Mouse (Mus musculus) MEL (cell line): ENCODE results near the gene Mpnd.

Experiments used
- CHD1 ChIP-seq: IDR thresholded peaks from 2 replicates; pipeline ENCODE4 v1.6.1; 2012; ENCODE audit warnings: low read depth, mild to moderate bottlenecking, inconsistent platforms, low read length, improper control_type of control experiment
- CTCF ChIP-seq, 3 experiments: IDR thresholded peaks in 2 of 3; conservative IDR thresholded peaks in 1 of 3; 2 replicates each; pipeline ENCODE4 v1.5.1; 2011 to 2012; ENCODE audit warnings: low read length in 3 of 3, low read depth in 2 of 3, mild to moderate bottlenecking in 2 of 3, improper control_type of control experiment in 1 of 3, inconsistent platforms in 1 of 3, mixed read lengths in 1 of 3, moderate library complexity in 1 of 3; ENCODE audit not compliant: control insufficient read depth in 1 of 3, insufficient read depth in 1 of 3, poor library complexity in 1 of 3, severe bottlenecking in 1 of 3
- MEF2A ChIP-seq: IDR thresholded peaks from 2 replicates; pipeline ENCODE4 v1.6.1; 2014; ENCODE audit warnings: low read depth, mild to moderate bottlenecking, inconsistent platforms, low read length, improper control_type of control experiment; ENCODE audit not compliant: poor library complexity, insufficient replicate concordance, severe bottlenecking; ENCODE audit errors: extremely low read depth
- TAL1 ChIP-seq: IDR thresholded peaks from 2 replicates; pipeline ENCODE4 v1.6.1; 2012; ENCODE audit warnings: mild to moderate bottlenecking, inconsistent platforms, low read length, moderate library complexity, mixed read lengths

DNA sequence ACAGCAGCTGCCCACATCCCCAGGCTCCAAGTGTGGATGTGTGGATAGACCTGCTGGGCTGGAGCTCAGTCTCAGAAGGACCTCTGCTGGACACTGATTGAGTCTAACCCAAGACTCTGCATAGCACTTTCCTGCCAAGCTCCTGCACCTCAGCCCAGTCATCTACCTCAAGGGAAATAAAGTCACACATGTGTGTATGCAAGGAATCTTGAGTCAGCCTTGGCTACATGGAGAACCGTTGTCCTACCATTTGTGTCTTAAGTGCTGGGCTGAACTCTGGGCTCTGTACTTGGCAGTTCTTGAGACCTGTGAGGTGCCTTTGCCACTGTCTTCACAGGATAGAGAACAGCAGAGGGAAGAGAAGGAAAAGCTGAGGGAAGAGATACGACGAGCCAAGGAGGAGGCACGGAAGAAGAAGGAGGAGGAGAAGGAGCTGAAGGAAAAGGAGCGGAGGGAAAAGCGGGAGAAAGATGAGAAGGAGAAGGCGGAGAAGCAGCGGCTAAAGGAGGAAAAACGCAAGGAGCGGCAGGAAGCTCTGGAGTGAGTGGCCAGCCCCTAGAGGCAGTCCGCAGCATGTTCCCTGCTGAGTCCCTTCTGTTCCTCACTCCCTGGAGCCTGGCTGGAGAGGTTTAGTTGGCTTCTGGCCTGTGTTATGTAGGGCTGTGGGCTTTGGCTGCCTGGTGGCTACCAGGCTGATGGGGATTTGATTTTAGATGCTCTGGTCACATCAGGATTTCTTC lies 52.0 kb downstream of the Mpnd start:
- no peak for TF ChIP-seq MEF2A
- no peak for TF ChIP-seq CTCF (IDR thresholded peaks at IDR 0.05 in 2 of 3, conservative IDR thresholded peaks at IDR 0.05 in 1 of 3; ENCODE audit: control insufficient read depth in 1 of 3, insufficient read depth in 1 of 3, low read depth in 2 of 3, low read length in 3 of 3, poor library complexity in 1 of 3, severe bottlenecking in 1 of 3)
- TF ChIP-seq TAL1 = no peak
- no peak for TF ChIP-seq CHD1
